Mouse (Mus musculus) heart, embryonic 10.5 days (tissue): Measurements from ENCODE around the gene Il25. TPM values are rescaled to one million over a fixed set of nuclear protein-coding genes. Genes with fewer than 3 reads are reported as not detected.

Experiments
- DNase-seq: peaks from one replicate; pipeline ENCODE4 v3.0.0-alpha.2; 2017; ENCODE audit warnings: low spot score
- H3K27ac ChIP-seq: fragments of 300-500 bp; sonication (generic); 2 replicates; pipeline ENCODE4 v1.5.1; 2016; ENCODE audit warnings: mild to moderate bottlenecking
- H3K27me3 ChIP-seq: fragments of 300-500 bp; sonication (generic); 2 replicates; pipeline ENCODE4 v1.6.1; 2016; ENCODE audit warnings: mild to moderate bottlenecking; ENCODE audit not compliant: poor library complexity, insufficient read depth, severe bottlenecking
- H3K36me3 ChIP-seq: fragments of 300-500 bp; sonication (generic); 2 replicates; pipeline ENCODE4 v1.6.1; 2016; ENCODE audit warnings: mild to moderate bottlenecking, moderate library complexity
- H3K4me1 ChIP-seq: fragments of 300-500 bp; sonication (generic); 2 replicates; pipeline ENCODE4 v1.6.1; 2016; ENCODE audit warnings: mild to moderate bottlenecking
- H3K4me3 ChIP-seq: fragments of 300-500 bp; sonication (generic); 2 replicates; pipeline ENCODE4 v1.5.1; 2016; ENCODE audit warnings: mild to moderate bottlenecking, moderate library complexity
- H3K9me3 ChIP-seq: fragments of 300-500 bp; sonication (generic); 2 replicates; pipeline ENCODE4 v1.6.1; 2016; ENCODE audit warnings: mild to moderate bottlenecking, moderate library complexity
- WGBS: fragments of 180-500 bp; shearing (Covaris S2); methylation state at CpG from one replicate; pipeline ENCODE4 v1.1.7; 2016; 5-methylcytosine and 5-hydroxymethylcytosine counted together
- polyA plus RNA-seq: library from polyadenylated mRNA; unstranded; fragments of >200 nt; fragmentation: Nextera tagmentation; extraction: Ambion mirVana; gene quantifications from 2 replicates; pipeline ENCODE4 v1.2.1, GENCODE M21; 2016

Il25 gene
- polyA plus RNA-seq, 1 experiment from 2014 or later, result not detected

DNA sequence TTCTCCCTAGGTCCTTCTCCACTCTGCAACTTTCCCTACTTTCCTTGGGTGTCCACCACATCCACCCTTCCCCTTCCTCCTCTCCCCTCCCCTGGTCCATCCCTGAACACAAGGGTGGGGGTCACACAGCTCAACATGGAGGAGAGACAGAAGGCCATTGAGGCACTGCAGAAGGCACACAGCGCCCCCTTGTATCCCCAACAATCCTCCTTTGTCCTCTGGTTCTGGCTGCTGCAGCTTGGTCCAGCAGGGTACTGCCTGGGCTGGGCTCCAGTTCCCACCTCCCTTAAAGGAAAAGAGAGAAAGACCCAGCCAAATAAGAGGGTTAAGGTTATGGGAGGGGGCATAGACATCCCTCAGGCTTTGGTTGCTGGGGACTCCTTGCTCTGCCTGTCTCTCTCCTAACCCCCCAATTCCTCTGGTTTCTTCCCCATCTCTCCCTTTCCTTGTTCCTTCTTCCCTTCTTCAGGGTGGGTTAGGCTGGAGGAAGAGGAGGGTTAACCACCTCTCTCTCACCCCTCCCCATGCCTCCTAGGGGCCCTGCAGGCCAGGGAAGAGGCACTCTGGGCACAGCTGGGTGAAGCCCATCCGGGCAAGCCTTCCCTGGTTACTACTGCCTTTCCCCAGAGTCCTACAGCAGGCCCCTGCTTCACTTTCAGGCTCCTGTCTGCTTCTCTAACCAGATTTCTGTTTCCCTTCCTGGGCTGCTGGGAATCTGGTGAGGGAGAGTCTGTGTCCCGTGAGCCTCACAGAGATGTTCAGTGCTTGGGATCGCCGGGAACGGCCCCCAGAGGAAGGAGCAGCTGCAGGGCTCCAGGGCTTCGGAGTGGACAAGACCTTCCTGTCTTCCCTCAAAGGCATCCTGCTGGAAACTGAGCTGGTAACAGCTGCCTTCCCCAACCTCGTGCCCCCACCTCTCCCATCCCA lies 3.7 kb downstream of the Il25 start, which contains the start of gene Cmtm5:
Gene Cmtm5, plus strand, starts transcription at position 358 of the 927 bp plus-strand sequence.
- peaks cover 10% of the 10 kb centered on the region for H3K36me3 ChIP-seq
- H3K4me1 ChIP-seq, result peaks cover 22% of the 10 kb centered on the region
- no peaks in the 10 kb centered on the region for H3K9me3 ChIP-seq
- DNase-seq, result no peak
- H3K27me3 ChIP-seq, result peaks cover 9% of the 10 kb centered on the region
- peak within 1 kb of the TSS; percentile 62 for H3K27ac ChIP-seq
- H3K4me3 ChIP-seq, result 0 out of 2 replicates have a peak within 1 kb of the TSS, but pooled peaks have one; percentile 9
- WGBS, result 34% methylated on average over 8 of the region's 8 CpGs

DNA sequence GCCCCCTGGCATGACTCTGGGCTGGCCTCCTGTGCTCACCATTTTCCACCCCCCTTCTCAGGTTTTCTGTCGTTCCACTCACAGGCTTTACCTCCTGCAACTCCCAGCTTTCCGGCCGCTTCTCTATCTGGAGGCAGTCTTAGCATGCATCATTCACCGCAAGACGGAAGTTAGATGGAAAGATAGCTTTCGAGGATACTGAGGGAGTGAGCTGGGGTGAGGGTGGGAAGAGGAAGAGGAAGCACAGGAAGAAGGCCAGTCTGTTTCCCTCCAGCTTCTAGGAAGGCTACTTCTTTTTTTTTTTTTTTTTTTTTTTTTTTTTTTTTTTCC lies 4.3 kb downstream of the Il25 start:
- DNase-seq, result no peak
- Histone ChIP-seq H3K36me3 (peaks cover 16% of the 10 kb centered on the region), H3K27ac (no peak overlapping the region), H3K9me3 (no peaks in the 10 kb centered on the region), H3K4me1 (peaks cover 22% of the 10 kb centered on the region), H3K27me3 (peaks cover 9% of the 10 kb centered on the region), H3K4me3 (no peak overlapping the region)
- 30% methylated on average over 6 of the region's 6 CpGs for WGBS

DNA sequence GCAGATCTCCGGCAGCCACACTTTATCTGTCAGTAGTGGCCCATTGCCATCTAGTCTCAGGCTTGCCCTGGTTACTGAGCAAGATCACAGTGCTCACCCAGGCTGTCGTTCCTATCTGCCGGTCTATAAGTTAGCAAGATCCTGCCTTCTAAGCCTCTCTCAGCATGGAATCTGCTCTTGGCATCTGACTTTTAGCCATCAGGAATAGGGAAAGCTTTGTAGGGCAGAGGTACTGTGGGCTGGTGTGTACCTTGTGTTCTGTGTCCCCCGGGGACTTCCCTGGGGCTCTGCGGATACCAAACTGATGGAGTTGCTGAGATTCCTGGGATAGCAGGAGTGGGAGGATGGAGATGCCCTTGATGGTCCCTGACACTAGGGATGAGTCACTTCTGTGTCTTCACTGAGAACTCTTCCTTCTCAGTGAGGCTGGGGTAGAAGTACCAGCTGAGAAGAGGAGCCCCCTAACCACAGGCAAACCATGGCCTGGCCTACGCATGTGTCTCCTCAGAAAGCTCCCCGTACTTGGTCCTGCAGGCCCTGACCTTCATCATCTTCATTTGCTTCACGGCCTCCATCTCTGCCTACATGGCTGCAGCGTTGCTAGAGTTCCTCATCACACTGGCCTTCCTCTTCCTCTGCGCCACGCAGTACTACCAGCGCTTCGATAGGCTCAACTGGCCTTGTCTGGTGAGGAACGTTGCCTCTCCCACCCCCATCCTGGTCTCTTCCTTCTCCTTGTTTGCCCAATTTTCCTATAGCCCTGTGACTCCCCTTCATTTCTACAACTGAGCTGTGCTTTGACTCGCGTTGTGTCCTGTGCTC lies 5.1 kb downstream of the Il25 start:
- 68% methylated on average over 16 of the region's 16 CpGs for WGBS
- DNase-seq, result no peak
- no peak overlapping the region for H3K27ac ChIP-seq

DNA sequence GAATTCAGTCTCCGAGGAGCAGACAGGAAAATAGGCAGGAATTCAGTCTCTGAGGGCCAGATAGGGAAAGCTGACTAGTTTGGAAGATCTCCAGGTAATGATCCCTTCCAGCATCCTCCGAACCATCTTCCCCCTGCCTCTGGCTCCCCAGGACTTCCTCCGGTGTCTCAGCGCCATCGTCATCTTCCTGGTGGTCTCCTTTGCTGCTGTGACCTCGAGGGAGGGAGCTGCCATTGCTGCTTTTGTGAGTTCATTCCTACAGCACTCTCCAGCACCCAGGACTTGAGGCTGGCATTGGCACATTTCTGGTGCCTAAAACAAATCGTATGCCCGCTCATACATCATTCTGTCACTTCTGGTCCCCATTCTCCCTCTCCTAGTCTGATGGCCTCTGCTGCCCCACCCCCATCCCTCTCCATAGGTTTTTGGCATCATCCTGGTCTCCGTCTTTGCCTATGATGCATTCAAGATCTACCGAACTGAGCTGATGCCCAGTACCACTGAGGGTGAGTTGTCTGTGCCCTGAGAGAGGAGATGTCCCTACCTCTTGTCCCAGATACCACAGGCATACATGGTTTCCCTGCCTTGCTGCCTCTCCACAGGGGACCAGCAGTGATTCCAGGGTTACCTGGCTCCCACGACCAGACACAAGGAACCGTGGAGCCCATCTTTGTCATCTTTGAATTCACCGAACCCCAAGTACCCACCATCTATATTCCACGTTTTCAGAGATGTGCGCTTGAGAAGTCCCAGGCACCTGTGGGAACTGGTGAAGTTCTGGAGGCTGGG lies 6.1 kb downstream of the Il25 start:
- H3K27ac ChIP-seq, result 0 out of 2 replicates have a peak overlapping the region, but pooled peaks have one; percentile 7
- no peak for DNase-seq
- peaks cover 15% of the 10 kb centered on the region for H3K4me1 ChIP-seq
- no peak overlapping the region for H3K4me3 ChIP-seq
- H3K27me3 ChIP-seq, result peaks cover 9% of the 10 kb centered on the region
- no peaks in the 10 kb centered on the region for H3K9me3 ChIP-seq
- WGBS, result 61% methylated on average over 15 of the region's 15 CpGs
- peaks cover 35% of the 10 kb centered on the region for H3K36me3 ChIP-seq

More for the DNA sequence above, 5.1 kb downstream of the Il25 start:
- peaks cover 21% of the 10 kb centered on the region for H3K4me1 ChIP-seq
- H3K27me3 ChIP-seq, result peaks cover 9% of the 10 kb centered on the region
- peaks cover 24% of the 10 kb centered on the region for H3K36me3 ChIP-seq
- H3K9me3 ChIP-seq, result no peaks in the 10 kb centered on the region
- no peak overlapping the region for H3K4me3 ChIP-seq

DNA sequence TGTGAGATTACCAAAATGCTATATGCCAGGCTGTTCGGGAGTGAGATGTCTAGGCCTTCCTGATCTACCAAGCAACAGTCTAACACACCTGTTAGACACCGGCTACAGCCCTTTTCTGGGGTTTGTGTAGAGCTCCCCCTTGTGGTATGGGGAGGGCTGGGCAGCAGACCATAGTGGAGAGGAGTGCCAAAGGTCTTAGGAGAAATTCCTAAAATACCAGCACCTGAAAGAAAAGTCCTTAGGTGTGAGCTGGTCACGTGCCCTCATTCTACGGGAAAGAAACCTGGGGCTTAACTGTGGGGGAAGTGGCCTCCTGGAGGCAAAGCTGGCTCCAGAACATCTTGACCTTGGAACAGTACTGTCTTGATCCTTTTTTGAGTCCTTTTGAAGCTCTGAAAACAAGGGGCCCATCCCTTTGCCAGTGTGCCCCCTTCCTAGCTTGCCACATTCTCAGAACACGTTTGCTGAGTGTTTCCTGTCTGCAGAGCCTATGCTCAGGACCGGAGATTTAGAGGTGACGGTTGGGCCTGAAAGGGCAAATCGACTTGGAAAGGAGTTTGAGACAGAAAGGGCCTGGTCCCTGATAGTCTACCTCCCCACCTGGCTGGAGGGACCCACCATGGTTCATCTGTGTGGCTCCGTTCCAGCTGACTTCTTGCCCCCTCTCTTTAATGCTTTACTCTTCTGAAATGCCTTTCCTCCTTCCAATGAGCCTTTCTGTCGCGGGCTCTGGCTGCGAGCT lies 7.1 kb downstream of the Il25 start:
- Histone ChIP-seq H3K4me3 (no peak overlapping the region), H3K9me3 (no peaks in the 10 kb centered on the region), H3K27ac (no peak overlapping the region), H3K27me3 (peaks cover 9% of the 10 kb centered on the region), H3K4me1 (peaks cover 15% of the 10 kb centered on the region), H3K36me3 (peaks cover 43% of the 10 kb centered on the region)
- no peak for DNase-seq
- WGBS, result 37% methylated on average over 12 of the region's 12 CpGs

DNA sequence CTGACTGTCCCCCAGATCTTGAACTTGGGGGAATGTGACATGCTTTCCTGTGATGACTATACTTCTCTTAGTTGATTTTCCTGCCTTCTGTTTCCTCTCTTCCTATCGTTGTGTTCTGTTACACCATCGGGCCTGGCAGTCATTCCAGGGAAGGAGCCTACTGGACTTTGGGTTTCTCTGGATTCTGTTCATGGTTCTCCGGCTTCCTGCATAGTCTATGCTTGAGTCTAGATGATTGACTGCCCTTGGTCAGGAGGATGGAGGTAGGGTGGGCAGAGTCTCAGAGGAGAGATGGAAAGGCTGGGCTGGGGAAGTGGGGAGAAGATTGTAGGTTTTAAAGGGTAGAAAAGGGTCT lies 7.7 kb downstream of the Il25 start:
- no peak overlapping the region for H3K27ac ChIP-seq
- WGBS, result 55% methylated on average over 3 of the region's 3 CpGs
- peaks cover 13% of the 10 kb centered on the region for H3K4me1 ChIP-seq
- H3K9me3 ChIP-seq, result no peaks in the 10 kb centered on the region
- peaks cover 49% of the 10 kb centered on the region for H3K36me3 ChIP-seq
- no peak overlapping the region for H3K4me3 ChIP-seq
- H3K27me3 ChIP-seq, result peaks cover 4% of the 10 kb centered on the region
- no peak for DNase-seq

DNA sequence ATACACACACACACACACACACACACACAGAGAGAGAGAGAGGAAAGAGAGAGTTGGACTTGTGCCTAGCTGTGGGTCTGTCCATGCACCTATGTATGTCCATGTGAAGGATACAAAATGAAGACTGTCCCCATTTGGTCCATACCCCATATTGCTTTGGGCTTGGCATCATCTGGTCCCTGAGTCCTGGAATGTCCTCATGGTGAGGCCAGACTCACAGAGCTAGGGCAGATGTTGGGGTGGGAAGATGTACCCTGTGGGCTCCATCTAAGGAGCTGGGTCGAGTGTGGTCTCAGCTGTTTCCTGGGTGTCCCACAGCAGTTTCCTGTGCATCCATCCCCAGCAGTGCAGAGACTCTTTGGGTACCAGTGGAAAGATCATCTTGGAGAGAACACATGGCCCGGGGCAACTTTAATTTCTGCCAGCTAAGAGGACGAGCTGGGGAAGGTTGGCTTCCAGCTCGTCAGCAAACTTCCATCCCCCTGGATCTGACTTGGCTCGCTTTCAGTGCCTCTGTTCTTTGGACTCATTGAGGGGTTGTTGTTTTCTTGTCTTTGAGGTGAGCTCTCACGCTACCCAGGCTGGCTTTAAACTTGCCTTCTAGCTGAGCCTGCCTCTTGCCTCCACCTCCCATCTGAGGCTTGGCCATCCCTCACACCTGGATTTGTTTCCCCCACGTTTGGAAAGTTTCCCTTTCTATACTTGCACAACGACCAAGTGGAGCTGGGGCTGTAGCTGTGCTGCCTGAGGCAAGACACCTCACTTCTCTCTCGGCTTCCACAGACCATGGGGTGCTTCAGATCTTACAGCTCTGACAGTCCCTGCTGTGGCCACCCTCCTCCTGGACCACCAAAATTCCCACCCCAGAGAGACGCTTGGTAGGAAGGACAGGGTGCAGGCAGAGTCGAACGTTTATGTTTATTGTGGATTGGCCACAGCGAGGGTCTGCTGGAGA lies 8.8 kb downstream of the Il25 start:
- Histone ChIP-seq H3K36me3 (peaks cover 60% of the 10 kb centered on the region), H3K27ac (no peak overlapping the region), H3K27me3 (no peaks in the 10 kb centered on the region; the same call in 1 of the 2 replicates), H3K9me3 (no peaks in the 10 kb centered on the region), H3K4me1 (peaks cover 8% of the 10 kb centered on the region), H3K4me3 (no peak overlapping the region)
- DNase-seq, result no peak
- WGBS, result 57% methylated on average over 13 of the region's 13 CpGs

DNA sequence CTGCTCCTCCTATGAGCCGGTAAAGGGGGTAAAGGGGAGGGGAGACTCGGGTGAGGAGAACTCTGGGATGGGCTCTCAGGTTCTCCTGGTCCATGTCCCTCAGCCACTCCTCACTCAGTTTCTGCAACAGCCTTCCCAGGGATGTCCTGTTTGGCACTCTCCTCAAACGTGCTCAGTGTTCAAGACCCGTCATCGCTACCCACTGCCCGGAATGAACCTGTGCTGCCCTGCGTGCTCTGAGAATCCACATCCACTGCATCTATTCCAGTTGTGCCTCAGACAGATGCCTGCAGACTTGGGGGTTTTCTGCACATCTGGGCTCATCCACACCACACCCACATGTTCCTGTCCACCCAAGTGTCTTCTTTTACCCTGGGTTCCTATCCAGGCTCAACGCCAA lies 10.0 kb downstream of the Il25 start:
- Histone ChIP-seq H3K4me1 (0 out of 2 replicates have a peak, but pooled peaks cover 3% of the 10 kb centered on the region), H3K4me3 (no peak overlapping the region), H3K27me3 (no peaks in the 10 kb centered on the region), H3K9me3 (no peaks in the 10 kb centered on the region), H3K27ac (no peak overlapping the region), H3K36me3 (peaks cover 71% of the 10 kb centered on the region)
- DNase-seq, result no peak
- WGBS, result 69% methylated on average over 8 of the region's 8 CpGs

DNA sequence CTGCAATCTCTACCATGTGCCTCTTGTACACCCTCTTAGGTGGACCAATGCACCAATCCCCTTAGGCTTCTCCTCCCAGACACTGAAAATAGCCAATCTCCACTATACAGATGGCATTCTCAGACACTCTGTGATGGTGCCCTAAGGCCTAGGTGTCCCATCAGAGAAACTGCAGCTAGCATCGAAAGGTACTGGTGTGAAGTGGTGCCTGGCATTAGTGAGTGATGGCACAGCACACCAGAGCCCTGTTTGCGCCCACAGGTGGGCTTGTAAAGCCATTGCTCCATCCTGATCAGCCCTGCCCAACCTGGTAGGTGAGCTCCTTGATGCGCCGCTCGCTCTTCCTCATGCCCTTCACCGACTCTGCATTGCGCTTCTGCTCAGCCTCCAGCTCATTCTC lies 11.5 kb downstream of the Il25 start:
- H3K4me3 ChIP-seq, result no peak overlapping the region
- H3K4me1 ChIP-seq, result peaks cover 9% of the 10 kb centered on the region; the same call in 1 of the 2 replicates
- peaks cover 86% of the 10 kb centered on the region for H3K36me3 ChIP-seq
- no peaks in the 10 kb centered on the region for H3K27me3 ChIP-seq
- no peak overlapping the region for H3K27ac ChIP-seq
- H3K9me3 ChIP-seq, result no peaks in the 10 kb centered on the region
- DNase-seq, result no peak
- 87% methylated on average over 7 of the region's 7 CpGs for WGBS

DNA sequence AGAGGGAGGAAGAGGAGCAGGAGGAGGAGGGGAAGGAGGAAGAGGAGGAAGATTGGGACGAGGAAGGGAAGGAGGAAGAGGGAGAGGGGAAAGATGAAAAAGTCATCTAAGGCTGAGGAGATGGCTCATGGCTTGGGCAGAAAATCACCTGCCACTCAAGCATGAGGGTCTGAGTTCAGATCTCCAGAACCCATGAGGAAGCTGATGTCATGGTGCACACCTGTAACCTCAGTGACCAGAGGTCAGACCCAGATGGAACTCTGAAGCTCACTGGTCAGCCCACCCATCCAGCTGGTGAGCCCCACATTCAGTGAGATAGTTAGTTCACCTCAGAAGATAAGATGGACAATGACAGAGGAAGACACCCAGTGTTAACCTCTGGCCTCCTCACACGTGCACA lies 12.4 kb downstream of the Il25 start:
- no peak for DNase-seq
- Histone ChIP-seq H3K9me3 (no peaks in the 10 kb centered on the region), H3K4me3 (no peak overlapping the region), H3K36me3 (peaks cover 96% of the 10 kb centered on the region), H3K27me3 (no peaks in the 10 kb centered on the region), H3K4me1 (peaks cover 14% of the 10 kb centered on the region; the same call in 1 of the 2 replicates), H3K27ac (no peak overlapping the region)
- 48% methylated on average over 2 of the region's 2 CpGs for WGBS

DNA sequence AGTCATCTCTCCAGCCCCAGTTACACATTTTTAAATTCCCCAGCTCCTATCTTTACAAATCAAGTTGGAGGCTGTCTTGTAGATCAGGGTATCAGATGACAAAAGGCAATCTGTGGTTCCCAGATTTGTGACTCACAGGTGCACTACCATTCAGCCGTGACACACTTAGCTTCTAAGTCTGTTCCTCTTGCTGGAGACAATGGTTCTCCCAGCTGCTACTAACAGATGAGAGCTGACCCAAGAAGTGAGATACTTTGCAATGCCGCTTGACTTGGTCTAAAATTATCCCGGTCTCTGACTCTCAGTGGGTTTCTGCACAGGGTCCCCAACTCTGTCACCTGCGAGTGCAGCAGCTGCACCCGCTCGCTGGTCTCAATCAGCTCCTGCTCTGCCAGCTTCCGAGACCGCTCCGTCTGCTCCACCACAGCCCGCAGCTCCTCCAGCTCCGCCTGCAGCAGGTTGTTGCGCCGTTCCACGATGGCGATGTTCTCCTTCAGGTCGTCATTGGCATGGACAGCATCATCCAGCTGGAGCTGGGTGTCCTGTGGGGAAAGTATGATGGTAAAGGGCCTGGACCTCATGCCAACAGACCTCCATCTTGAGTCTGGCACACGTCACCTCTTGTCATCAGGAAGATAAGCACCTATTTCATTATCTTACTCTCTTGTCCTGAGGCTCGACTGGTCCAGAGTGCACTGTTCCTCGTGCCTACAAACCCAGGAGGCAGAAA lies 13.6 kb downstream of the Il25 start:
- H3K4me3 ChIP-seq, result no peak overlapping the region
- H3K27me3 ChIP-seq, result no peaks in the 10 kb centered on the region
- H3K9me3 ChIP-seq, result no peaks in the 10 kb centered on the region
- DNase-seq, result no peak
- 48% methylated on average over 19 of the region's 19 CpGs for WGBS
- peaks cover 14% of the 10 kb centered on the region; the same call in 1 of the 2 replicates for H3K4me1 ChIP-seq
- peaks cover 95% of the 10 kb centered on the region for H3K36me3 ChIP-seq
- no peak overlapping the region for H3K27ac ChIP-seq
